Mouse (Mus musculus) layer of hippocampus, adult 2 months (tissue): ENCODE data around the gene Slc8a2. TPM values are rescaled to one million over a fixed set of nuclear protein-coding genes. Genes with fewer than 3 reads are reported as not detected.

Experiments used
- DNase-seq, 2 experiments: peaks; one replicate each; pipeline ENCODE4 v3.0.0; 2022; ENCODE audit warnings: low spot score in 2 of 2
- H3K27ac ChIP-seq: fragments of 200-600 bp; 2 replicates; pipeline ENCODE4 v1.8.1; 2022
- H3K4me3 ChIP-seq: fragments of 200-600 bp; 2 replicates; pipeline ENCODE4 v1.8.1; 2022; ENCODE audit warnings: mild to moderate bottlenecking
- CTCF ChIP-seq: fragments of 200-600 bp; conservative IDR thresholded peaks from 2 replicates; pipeline ENCODE4 v1.8.1; 2022; ENCODE audit warnings: antibody characterized with exemption, mild to moderate bottlenecking, moderate library complexity
- total RNA-seq, 2 experiments: library from RNA; stranded (reverse); gene quantifications; 2 replicates each; pipeline ENCODE4 v1.2.3; 2021

The Slc8a2 gene
- total RNA-seq, 2 experiments from 2014 or later, result 305 to 320 TPM

- Histone ChIP-seq H3K4me3 (peak overlapping the region; percentile 31; the same call in 1 of the 2 replicates), H3K27ac (peak overlapping the region; percentile 93)
- TF ChIP-seq CTCF, result no peak
- no peak for DNase-seq
Observed at GRCm38 (mm10) chr7:16104611-16105388, 24.8 kb upstream of the Slc8a2 start.

GRCm38 (mm10) chr7:16108886-16109542 is 20.6 kb upstream of the Slc8a2 start:
- Histone ChIP-seq H3K4me3 (no peak overlapping the region), H3K27ac (peak overlapping the region; percentile 93)
- DNase-seq, result no peak
- no peak for TF ChIP-seq CTCF

GRCm38 (mm10) chr7:16110158-16110557 is 19.5 kb upstream of the Slc8a2 start:
- TF ChIP-seq CTCF, result no peak
- Histone ChIP-seq H3K27ac (peak overlapping the region; percentile 93), H3K4me3 (no peak overlapping the region)
- no peak for DNase-seq

GRCm38 (mm10) chr7:16111284-16112090 is 18.1 kb upstream of the Slc8a2 start:
- TF ChIP-seq CTCF, result no peak
- Histone ChIP-seq H3K4me3 (no peak overlapping the region; the same call in 1 of the 2 replicates), H3K27ac (peak overlapping the region; percentile 93)
- no peak for DNase-seq

GRCm38 (mm10) chr7:16116418-16116817 is 13.2 kb upstream of the Slc8a2 start:
- TF ChIP-seq CTCF, result no peak
- DNase-seq, result no peak
- no peak overlapping the region for H3K4me3 ChIP-seq
- H3K27ac ChIP-seq, result peak overlapping the region; percentile 72

- H3K27ac ChIP-seq, result peak overlapping the region; percentile 72; the same call in 1 of the 2 replicates
- H3K4me3 ChIP-seq, result no peak overlapping the region
- TF ChIP-seq CTCF, result no peak
- DNase-seq, result no peak
Observed at GRCm38 (mm10) chr7:16117100-16117499, 12.5 kb upstream of the Slc8a2 start.

GRCm38 (mm10) chr7:16119569-16120261 is 9.9 kb upstream of the Slc8a2 start, which contains the start of gene Kptn:
TSS of gene Kptn (plus strand) at chr7:16119895.
- peak; percentile 90 to 93 for DNase-seq
- peak; percentile 99 for TF ChIP-seq CTCF
- H3K4me3 ChIP-seq, result peak within 1 kb of the TSS; percentile 63
- H3K27ac ChIP-seq, result peak within 1 kb of the TSS; percentile 96

GRCm38 (mm10) chr7:16120262-16120600 is 9.4 kb upstream of the Slc8a2 start:
- peak overlapping the region; percentile 96 for H3K27ac ChIP-seq
- H3K4me3 ChIP-seq, result peak overlapping the region; percentile 63
- TF ChIP-seq CTCF, result no peak; the same call in 1 of the 2 replicates
- DNase-seq, result no peak

GRCm38 (mm10) chr7:16125829-16126228 is 3.8 kb upstream of the Slc8a2 start:
- no peak overlapping the region for H3K4me3 ChIP-seq
- no peak overlapping the region for H3K27ac ChIP-seq
- peak; percentile 25 for TF ChIP-seq CTCF
- DNase-seq, result no peak

GRCm38 (mm10) chr7:16128344-16128743 is 1.3 kb upstream of the Slc8a2 start:
- Histone ChIP-seq H3K4me3 (no peak overlapping the region), H3K27ac (peak overlapping the region; percentile 99)
- no peak for TF ChIP-seq CTCF
- no peak for DNase-seq

- H3K27ac ChIP-seq, result peak overlapping the region; percentile 99
- no peak for TF ChIP-seq CTCF
- H3K4me3 ChIP-seq, result peak overlapping the region; percentile 84; the same call in 1 of the 2 replicates
- DNase-seq, result no peak
Observed at GRCm38 (mm10) chr7:16128899-16129298, 727 bp upstream of the Slc8a2 start.
